Comparison of ENCODE assay signal across 23 mouse cellular contexts in genomic region chr19:23658350-23658749, GRCm38 (mm10). TPM values are rescaled to one million over a fixed set of nuclear protein-coding genes. Genes with fewer than 3 reads are reported as not detected.
"Had no signal": no experiment of that assay in that cellular context is flagged by ENCODE, and none has a peak within 500 bp of the region (broad histone marks: within the 10 kb centered on the region; RNA-seq: fewer than 3 reads in every experiment).

No protein-coding gene starts in this region.

- DNase-seq: retina, postnatal 1 day; right cerebral cortex, adult 18-20 months; right cerebral cortex, postnatal 14 days; right cerebral cortex, postnatal 25 days; right cerebral cortex, postnatal 4 days; spleen, adult 18-20 months; thymus, adult 18-20 months; thymus, adult 2 months; thymus, postnatal 14 days; thymus, postnatal 25 days; thymus, postnatal 36 days; thymus, postnatal 4 days had no signal

- H3K27me3 ChIP-seq: neural tube, embryonic 12.5 days; neural tube, embryonic 13.5 days; neural tube, embryonic 15.5 days; stomach, embryonic 15.5 days had no signal

- H3K4me3 ChIP-seq: neural tube, embryonic 12.5 days; neural tube, embryonic 13.5 days; neural tube, embryonic 15.5 days; stomach, embryonic 15.5 days had no signal

- H3K9me3 ChIP-seq: neural tube, embryonic 12.5 days; neural tube, embryonic 13.5 days; neural tube, embryonic 15.5 days; stomach, embryonic 15.5 days had no signal

- H3K36me3 ChIP-seq: neural tube, embryonic 12.5 days; neural tube, embryonic 13.5 days; neural tube, embryonic 15.5 days; stomach, embryonic 15.5 days had no signal

- H3K9ac ChIP-seq: neural tube, embryonic 12.5 days; neural tube, embryonic 13.5 days; neural tube, embryonic 15.5 days; stomach, embryonic 15.5 days had no signal

- H3K4me1 ChIP-seq: neural tube, embryonic 12.5 days; neural tube, embryonic 13.5 days; neural tube, embryonic 15.5 days; stomach, embryonic 15.5 days had no signal

- H3K4me2 ChIP-seq: neural tube, embryonic 12.5 days; neural tube, embryonic 13.5 days; neural tube, embryonic 15.5 days; stomach, embryonic 15.5 days had no signal

- H3K27ac ChIP-seq: neural tube, embryonic 12.5 days; neural tube, embryonic 13.5 days; neural tube, embryonic 15.5 days; stomach, embryonic 15.5 days; stomach, postnatal 0 days had no signal

RNA-seq across cellular contexts. Expression of gene 1700028P14Rik, which starts 5.7 kb away (rescaled TPM):
- total RNA-seq: neutrophil, adult 5-6 weeks had no signal
- polyA plus RNA-seq: neural tube, embryonic 12.5 days; small intestine, adult 2 months; spleen, adult 2 months; stomach, embryonic 14.5 days; stomach, embryonic 15.5 days; stomach, embryonic 16.5 days; stomach, postnatal 0 days; urinary bladder, adult 2 months had no signal
